Mouse (Mus musculus): Measurements from ENCODE around the gene Hist1h2bh. TPM values are rescaled to one million over a fixed set of nuclear protein-coding genes. Genes with fewer than 3 reads are reported as not detected.
"Not testable (repeated sequence)": the region's sequence is repeated elsewhere in the genome, so short reads cannot be mapped to it uniquely, and the experiment has no call there.

Gene Hist1h2bh
- polyA plus RNA-seq, 1 experiment from 2014 or later: 0.44 TPM

GRCm38 (mm10) chr13:23541497-23541896 is 1.7 kb downstream of the Hist1h2bh start:
- Histone ChIP-seq H3K4me1 (peaks cover 5% of the 10 kb centered on the region), H3K36me3 (replicated peaks) (no peaks in the 10 kb centered on the region), H3K4me2 (no peak overlapping the region), H3K27ac (no peak overlapping the region), H3K9me3 (no peaks in the 10 kb centered on the region), H3K4me3 (no peak overlapping the region), H3K9ac (no peak overlapping the region), H3K27me3 (replicated peaks) (no peaks in the 10 kb centered on the region)
- ATAC-seq (replicated peaks): no peak
- 88% methylated on average over 3 of the region's 3 CpGs for WGBS

- ATAC-seq (replicated peaks); H3K9me3 ChIP-seq; H3K4me3 ChIP-seq; H3K9ac ChIP-seq; H3K4me2 ChIP-seq; H3K27me3 ChIP-seq (replicated peaks); H3K36me3 ChIP-seq (replicated peaks); H3K27ac ChIP-seq: not testable (repeated sequence)
- 81% methylated on average over 1 of the region's 1 CpGs for WGBS
- peaks cover 10% of the 10 kb centered on the region for H3K4me1 ChIP-seq
These were observed 3.4 kb downstream of the Hist1h2bh start for GRCm38 (mm10) chr13:23539821-23540220.

GRCm38 (mm10) chr13:23538249-23538648 is 4.9 kb downstream of the Hist1h2bh start:
- no peak for ATAC-seq (replicated peaks)
- 81% methylated on average over 5 of the region's 5 CpGs for WGBS
- H3K9me3 ChIP-seq: no peaks in the 10 kb centered on the region

GRCm38 (mm10) chr13:23537006-23537710 is 6.0 kb downstream of the Hist1h2bh start:
- Histone ChIP-seq H3K9ac (no peak overlapping the region), H3K4me1 (peaks cover 27% of the 10 kb centered on the region), H3K27ac (no peak overlapping the region), H3K4me3 (no peak overlapping the region), H3K36me3 (replicated peaks) (no peaks in the 10 kb centered on the region), H3K9me3 (no peaks in the 10 kb centered on the region), H3K27me3 (replicated peaks) (no peaks in the 10 kb centered on the region), H3K4me2 (no peak overlapping the region)
- ATAC-seq (replicated peaks): no peak
- 78% methylated on average over 3 of the region's 3 CpGs for WGBS

More at GRCm38 (mm10) chr13:23538249-23538648, 4.9 kb downstream of the Hist1h2bh start:
- Histone ChIP-seq H3K36me3 (replicated peaks) (no peaks in the 10 kb centered on the region), H3K4me1 (peaks cover 21% of the 10 kb centered on the region), H3K27ac (no peak overlapping the region), H3K27me3 (replicated peaks) (no peaks in the 10 kb centered on the region), H3K9ac (no peak overlapping the region), H3K4me2 (no peak overlapping the region), H3K4me3 (no peak overlapping the region)

- 17% methylated on average over 7 of the region's 7 CpGs for WGBS
- Histone ChIP-seq H3K9me3 (no peaks in the 10 kb centered on the region), H3K4me3 (no peak overlapping the region), H3K36me3 (replicated peaks) (no peaks in the 10 kb centered on the region), H3K9ac (no peak overlapping the region), H3K27ac (no peak overlapping the region), H3K27me3 (replicated peaks) (no peaks in the 10 kb centered on the region), H3K4me1 (peaks cover 31% of the 10 kb centered on the region), H3K4me2 (peak overlapping the region; percentile 85)
- no peak for ATAC-seq (replicated peaks)
These were observed 6.9 kb downstream of the Hist1h2bh start for GRCm38 (mm10) chr13:23536076-23536822.

GRCm38 (mm10) chr13:23535137-23536075 is 7.8 kb downstream of the Hist1h2bh start, which contains the start of gene Hist1h3g:
Gene Hist1h3g, plus strand, starts transcription at chr13:23535422.
- ATAC-seq (replicated peaks): peak; percentile 89
- Histone ChIP-seq H3K4me3 (peak within 1 kb of the TSS; percentile 54), H3K9ac (peak within 1 kb of the TSS; percentile 12; the same call in 1 of the 2 replicates), H3K4me1 (peaks cover 31% of the 10 kb centered on the region), H3K27ac (peak within 1 kb of the TSS; percentile 48; the same call in 1 of the 2 replicates), H3K4me2 (peak within 1 kb of the TSS; percentile 85)
- H3K9me3 ChIP-seq; H3K27me3 ChIP-seq (replicated peaks); H3K36me3 ChIP-seq (replicated peaks): not testable (repeated sequence)
- under 1% methylated on average over 50 of the region's 62 CpGs for WGBS

GRCm38 (mm10) chr13:23534368-23535131 is 8.6 kb downstream of the Hist1h2bh start:
- H3K4me1 ChIP-seq: peaks cover 37% of the 10 kb centered on the region
- peak overlapping the region; percentile 48; the same call in 1 of the 2 replicates for H3K27ac ChIP-seq
- H3K27me3 ChIP-seq (replicated peaks): no peaks in the 10 kb centered on the region
- peak overlapping the region; percentile 12; the same call in 1 of the 2 replicates for H3K9ac ChIP-seq
- WGBS: under 1% methylated on average over 15 of the region's 15 CpGs
- H3K4me2 ChIP-seq: peak overlapping the region; percentile 85
- ATAC-seq (replicated peaks): no peak
- peak overlapping the region; percentile 54 for H3K4me3 ChIP-seq
- H3K9me3 ChIP-seq: no peaks in the 10 kb centered on the region
- H3K36me3 ChIP-seq (replicated peaks): no peaks in the 10 kb centered on the region

- H3K4me3 ChIP-seq: peak within 1 kb of the TSS; percentile 54
- not testable (repeated sequence) for H3K9me3 ChIP-seq; H3K36me3 ChIP-seq (replicated peaks); H3K27me3 ChIP-seq (replicated peaks)
- under 1% methylated on average over 33 of the region's 53 CpGs for WGBS
- H3K27ac ChIP-seq: peak within 1 kb of the TSS; percentile 96
- peaks cover 41% of the 10 kb centered on the region for H3K4me1 ChIP-seq
- H3K4me2 ChIP-seq: peak within 1 kb of the TSS; percentile 85
- ATAC-seq (replicated peaks): peak; percentile 22; the same call in 1 of the 2 replicates
- peak within 1 kb of the TSS; percentile 38; the same call in 1 of the 2 replicates for H3K9ac ChIP-seq
These were observed 9.4 kb downstream of the Hist1h2bh start, which contains the start of gene Hist1h2af for GRCm38 (mm10) chr13:23533560-23534367. Gene Hist1h2af, plus strand, starts transcription at chr13:23533906.

GRCm38 (mm10) chr13:23532262-23533075 is 10.7 kb downstream of the Hist1h2bh start:
- H3K9me3 ChIP-seq: no peaks in the 10 kb centered on the region
- peaks cover 41% of the 10 kb centered on the region for H3K4me1 ChIP-seq
- H3K4me2 ChIP-seq: peak overlapping the region; percentile 85
- WGBS: 24% methylated on average over 9 of the region's 9 CpGs
- peak overlapping the region; percentile 54 for H3K4me3 ChIP-seq
- H3K27me3 ChIP-seq (replicated peaks): no peaks in the 10 kb centered on the region
- no peak for ATAC-seq (replicated peaks)
- peak overlapping the region; percentile 75 for H3K9ac ChIP-seq
- peak overlapping the region; percentile 96 for H3K27ac ChIP-seq
- H3K36me3 ChIP-seq (replicated peaks): no peaks in the 10 kb centered on the region

Measured in midbrain, embryonic 15.5 days (tissue).